Comparison of ENCODE assay signal across 17 mouse cellular contexts in the genomic region with DNA sequence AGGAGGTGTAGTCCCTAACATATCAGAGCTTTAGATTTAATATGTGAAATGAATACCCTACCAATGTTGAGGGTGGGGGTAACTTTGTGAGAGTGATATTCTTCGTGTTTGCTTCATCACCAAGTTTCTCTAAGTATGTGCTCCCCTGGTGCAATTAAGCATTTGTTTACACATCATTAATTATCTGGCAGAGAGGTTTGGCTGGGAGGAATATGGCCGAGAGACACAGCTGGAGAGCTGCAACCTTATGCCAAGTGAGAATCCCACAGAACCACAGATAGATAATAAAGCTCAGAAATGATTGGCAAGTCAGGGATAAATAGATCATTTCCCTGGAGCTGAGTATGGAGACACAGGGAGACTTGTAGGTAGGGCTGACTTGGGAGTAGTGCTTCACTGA. TPM values are rescaled to one million over a fixed set of nuclear protein-coding genes. Genes with fewer than 3 reads are reported as not detected.
"Had no signal": no experiment of that assay in that cellular context is flagged by ENCODE, and none has a peak within 500 bp of the region (broad histone marks: within the 10 kb centered on the region; RNA-seq: fewer than 3 reads in every experiment).

No protein-coding gene starts in this region.

- H3K4me2 ChIP-seq: limb, embryonic 12.5 days; liver, embryonic 13.5 days; lung, embryonic 15.5 days; midbrain, embryonic 11.5 days; neural tube, embryonic 13.5 days; stomach, embryonic 15.5 days had no signal

- H3K4me3 ChIP-seq: left cerebral cortex, adult 2 months; limb, embryonic 12.5 days; liver, embryonic 13.5 days; lung, embryonic 15.5 days; megakaryocyte, embryonic 14.5 days; neural tube, embryonic 13.5 days; stomach, embryonic 15.5 days had no signal

- H3K36me3 ChIP-seq: limb, embryonic 12.5 days; liver, embryonic 13.5 days; lung, embryonic 15.5 days; neural tube, embryonic 13.5 days; stomach, embryonic 15.5 days had no signal

- H3K9ac ChIP-seq: limb, embryonic 12.5 days; liver, embryonic 13.5 days; liver, postnatal 0 days; lung, embryonic 15.5 days; neural tube, embryonic 13.5 days; stomach, embryonic 15.5 days had no signal

- DNase-seq: kidney, adult 8-10 months; kidney, postnatal 25 days; liver; liver, embryonic 13.5 days; liver, postnatal 0 days; lung, postnatal 14 days; right cerebral cortex, postnatal 14 days; thymus, adult 2 months; thymus, postnatal 25 days had no signal

- H3K27ac ChIP-seq: left cerebral cortex, adult 2 months; limb, embryonic 12.5 days; liver, embryonic 13.5 days; lung, embryonic 15.5 days; macrophage; neural tube, embryonic 13.5 days; stomach, embryonic 15.5 days had no signal

- ATAC-seq: liver, postnatal 0 days had no signal

- H3K27me3 ChIP-seq: limb, embryonic 12.5 days; liver, embryonic 13.5 days; lung, embryonic 15.5 days; megakaryocyte, embryonic 14.5 days; neural tube, embryonic 13.5 days; stomach, embryonic 15.5 days had no signal

- H3K9me3 ChIP-seq: limb, embryonic 12.5 days; liver, embryonic 13.5 days; lung, embryonic 15.5 days; neural tube, embryonic 13.5 days; stomach, embryonic 15.5 days had no signal

- H3K4me1 ChIP-seq: limb, embryonic 12.5 days; liver, embryonic 13.5 days; lung, embryonic 15.5 days; megakaryocyte, embryonic 14.5 days; stomach, embryonic 15.5 days had no signal

RNA-seq across cellular contexts. Expression of gene Bend5, which starts 14.1 kb away (rescaled TPM):
- polyA plus RNA-seq: macrophage had no signal
